In genomic region chr6:135254153-135254552, GRCm38 (mm10) we compare ENCODE assay signal across 16 mouse cellular contexts. TPM values are rescaled to one million over a fixed set of nuclear protein-coding genes. Genes with fewer than 3 reads are reported as not detected.
DNase-seq lines count a peak whose midpoint lies in the region; ATAC-seq lines count a peak whose summit lies in the region.
"Had no signal": no experiment of that assay in that cellular context is flagged by ENCODE, and none has a peak within 500 bp of the region (broad histone marks: within the 10 kb centered on the region; RNA-seq: fewer than 3 reads in every experiment).

Gene Gsg1 (minus strand): TSS chr6:135254351.

- H3K27me3 ChIP-seq in heart, embryonic 10.5 days (ENCODE audit: insufficient read depth, poor library complexity, severe bottlenecking), result no peaks in the 10 kb centered on the region
- no peaks in the 10 kb centered on the region for H3K27me3 ChIP-seq in lung, embryonic 16.5 days (ENCODE audit: control insufficient read depth, insufficient read depth, low read depth, low read length)
- H3K27me3 ChIP-seq: Patski had no signal

- H3K4me2 ChIP-seq in lung, embryonic 16.5 days (ENCODE audit: low read depth, low read length), result no peak within 1 kb of the TSS; the same call in 1 of the 2 replicates

- 82% methylated on average over 7 of the region's 7 CpGs for WGBS in heart, embryonic 10.5 days
- 86% methylated on average over 7 of the region's 7 CpGs for WGBS in lung, embryonic 16.5 days

- H3K4me3 ChIP-seq in heart, embryonic 10.5 days, result no peak within 1 kb of the TSS
- no peak within 1 kb of the TSS for H3K4me3 ChIP-seq in lung, embryonic 16.5 days (ENCODE audit: low read length)

- ATAC-seq in lung, embryonic 16.5 days (ENCODE audit: low read depth), result no peak
- ATAC-seq: Patski had no signal

- no peaks in the 10 kb centered on the region for H3K36me3 ChIP-seq in heart, embryonic 10.5 days
- H3K36me3 ChIP-seq in lung, embryonic 16.5 days (ENCODE audit: control insufficient read depth, insufficient read depth, low read length), result no peaks in the 10 kb centered on the region

- H3K9me3 ChIP-seq in heart, embryonic 10.5 days, result no peaks in the 10 kb centered on the region
- H3K9me3 ChIP-seq in lung, embryonic 16.5 days (ENCODE audit: control insufficient read depth, low read length), result 0 out of 2 replicates have a peak, but pooled peaks cover 2% of the 10 kb centered on the region

- H3K4me1 ChIP-seq in heart, embryonic 10.5 days, result peaks cover 27% of the 10 kb centered on the region
- H3K4me1 ChIP-seq in lung, embryonic 16.5 days (replicated peaks; ENCODE audit: control insufficient read depth, insufficient read depth, low read length), result peaks cover 29% of the 10 kb centered on the region

- no peak for DNase-seq in heart, embryonic 10.5 days (ENCODE audit: low spot score)
- DNase-seq in heart, adult 11 months, result no peak
- no peak for DNase-seq in lung, postnatal 25 days (ENCODE audit: low spot score)
- DNase-seq in R1 (ENCODE audit: low read depth, low spot score) (peak; percentile 77), liver (no peak)
- peak; percentile 42 for DNase-seq in lung, postnatal 10 days
- no peak for DNase-seq in left cerebral cortex, postnatal 36 days (ENCODE audit: low spot score in 2 of 2)
- DNase-seq: adrenal gland, postnatal 25 days; kidney, adult 8-10 months; layer of hippocampus, adult 9-11 months; spleen, adult 18-20 months; thymus, adult 2 months had no signal

- intact Hi-C loops in left cerebral cortex, postnatal 36 days (cut with DNase I), result no loop called here

- H3K27ac ChIP-seq in heart, embryonic 10.5 days, result peak within 1 kb of the TSS; percentile 84
- peak within 1 kb of the TSS; percentile 82 for H3K27ac ChIP-seq in lung, embryonic 16.5 days (ENCODE audit: low read length)

- no peak within 1 kb of the TSS for H3K9ac ChIP-seq in lung, embryonic 16.5 days (ENCODE audit: low read length)

RNA-seq across cellular contexts. Expression of gene Gsg1, which starts in this region (rescaled TPM):
- 0.47 and 3.9 TPM in 2 replicates for polyA plus RNA-seq in heart, embryonic 10.5 days (2016; fragmentation: Nextera tagmentation; extraction: Ambion mirVana)
- polyA plus RNA-seq in lung, embryonic 16.5 days (2015; fragmentation: Nextera tagmentation; extraction: Ambion mirVana), result 7.0 and 7.6 TPM in 2 replicates
- not detected for total RNA-seq in left cerebral cortex, postnatal 36 days (2021)
- total RNA-seq: adrenal gland, postnatal 25 days; gastrocnemius, adult 8-10 months; left cerebral cortex, postnatal 25 days had no signal

Comparison
In these comparisons a context has a peak if more than half of its experiments do, and no peak if none do; other contexts are left out.
1. DNase-seq: peak in R1 (single experiment) and lung, postnatal 10 days (single experiment); none in heart, embryonic 10.5 days (single experiment), heart, adult 11 months (single experiment), lung, postnatal 25 days (single experiment), liver (single experiment) and left cerebral cortex, postnatal 36 days (0 of 2).